Mouse (Mus musculus) thymus, adult 18-20 months (tissue): ENCODE results near the gene Frmpd1.

Source experiments
- DNase-seq, 2 experiments: peaks; one replicate each; pipeline ENCODE4 v3.0.0; 2022; ENCODE audit warnings: mixed read lengths in 2 of 2

Gene Frmpd1

DNA sequence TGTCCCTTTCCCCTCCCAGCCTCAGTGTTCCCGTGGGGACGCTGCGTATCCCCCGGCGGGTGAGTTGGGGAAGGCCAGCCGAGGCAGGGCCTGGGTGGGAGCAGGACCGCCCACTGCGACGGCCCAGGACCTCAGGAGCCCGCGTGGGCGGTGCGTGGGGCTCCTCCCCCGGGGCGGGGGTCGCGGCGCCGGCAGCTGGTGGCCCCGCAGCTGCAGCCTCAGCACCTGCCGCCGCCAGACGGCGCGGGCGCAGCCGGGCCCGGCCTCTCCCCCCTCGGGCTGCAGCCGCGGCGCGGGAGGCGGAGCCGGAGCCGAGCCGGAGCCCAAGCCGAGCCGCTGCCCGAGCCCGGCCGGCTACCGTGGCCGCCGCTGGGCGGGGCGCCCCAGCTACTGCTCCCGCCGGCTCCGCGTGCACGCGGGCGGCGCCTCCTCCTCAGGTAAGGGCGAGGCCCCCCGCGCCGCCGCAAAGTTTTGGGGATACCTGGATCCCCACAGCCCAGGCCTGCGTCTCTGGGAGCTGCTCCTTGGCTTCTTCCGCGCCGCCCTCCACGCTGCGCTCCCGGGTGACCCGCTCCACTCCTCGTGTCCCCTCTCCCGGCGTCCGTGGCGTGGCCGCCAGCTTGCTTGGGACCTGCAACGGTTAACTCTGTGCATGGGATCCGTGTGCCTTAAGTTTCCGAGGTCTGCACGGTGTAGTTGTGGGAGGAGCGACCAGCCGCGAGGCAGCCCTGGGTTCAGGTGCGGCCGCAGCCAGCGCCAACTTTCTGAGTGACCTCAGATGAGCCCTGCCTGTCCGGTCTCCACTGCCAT is at the start of gene Frmpd1:
TSS of gene Frmpd1 (plus strand) at position 355 of the 810 bp plus-strand sequence.
- DNase-seq: peak; percentile 6 to 13

DNA sequence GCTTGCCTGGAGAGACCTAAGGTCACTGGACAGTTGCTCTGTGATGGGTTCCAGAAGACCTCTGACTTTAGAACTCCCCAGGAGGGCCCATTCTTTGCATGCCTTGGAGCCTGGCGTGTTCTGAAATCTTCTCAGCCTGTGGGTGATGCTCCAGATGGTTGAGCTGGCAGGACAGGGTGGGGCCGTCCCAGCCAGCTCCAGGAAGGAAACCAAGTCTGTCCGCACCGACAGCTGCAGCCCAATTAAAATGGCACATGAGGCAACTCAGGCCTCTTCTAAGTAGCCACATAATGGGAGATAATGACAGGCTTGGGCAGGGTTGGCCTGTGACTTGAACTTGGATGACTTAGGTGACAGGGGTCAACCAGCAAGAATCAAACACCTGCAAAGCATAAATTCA is 47.0 kb upstream of the Frmpd1 start:
- DNase-seq: no peak

DNA sequence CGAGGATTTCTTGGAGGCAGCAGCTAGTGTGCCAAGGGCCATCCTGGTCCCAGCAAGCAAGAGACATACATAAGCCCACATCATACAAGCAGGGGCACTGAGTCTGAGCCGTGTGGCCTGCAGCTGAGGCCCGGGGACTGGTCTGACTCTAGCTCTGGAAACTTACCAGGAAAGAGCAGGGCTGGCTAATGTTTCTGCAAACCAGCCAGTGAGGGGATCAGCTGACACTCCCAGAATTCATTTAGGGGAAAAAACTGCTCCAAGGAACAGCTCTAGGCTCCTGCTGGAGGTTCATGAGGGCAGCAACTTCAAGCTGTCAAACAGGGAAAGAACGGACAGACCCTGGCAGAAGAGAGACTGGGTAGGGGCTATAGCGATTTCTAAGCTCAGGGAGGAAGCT is 42.8 kb upstream of the Frmpd1 start:
- no peak for DNase-seq

DNA sequence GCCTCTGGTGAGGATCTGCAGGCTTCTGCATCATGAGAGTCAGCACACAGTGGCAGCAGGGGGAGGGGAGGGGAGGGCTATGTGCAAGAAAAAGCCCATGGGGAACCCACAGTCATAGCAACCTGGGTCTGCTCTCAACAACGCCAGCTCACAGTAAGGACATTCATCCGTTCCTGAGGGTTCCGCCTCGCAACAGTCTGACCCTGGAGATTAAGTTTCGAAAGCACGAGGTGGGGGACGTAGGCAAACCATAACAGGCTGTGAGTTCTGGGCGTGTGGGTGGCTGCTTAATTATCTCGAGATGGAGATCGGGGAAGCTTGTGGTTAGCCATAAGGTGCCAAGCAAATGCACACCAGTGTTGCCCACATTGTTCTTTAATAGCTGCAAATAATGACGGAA is 42.3 kb upstream of the Frmpd1 start:
- no peak for DNase-seq

DNA sequence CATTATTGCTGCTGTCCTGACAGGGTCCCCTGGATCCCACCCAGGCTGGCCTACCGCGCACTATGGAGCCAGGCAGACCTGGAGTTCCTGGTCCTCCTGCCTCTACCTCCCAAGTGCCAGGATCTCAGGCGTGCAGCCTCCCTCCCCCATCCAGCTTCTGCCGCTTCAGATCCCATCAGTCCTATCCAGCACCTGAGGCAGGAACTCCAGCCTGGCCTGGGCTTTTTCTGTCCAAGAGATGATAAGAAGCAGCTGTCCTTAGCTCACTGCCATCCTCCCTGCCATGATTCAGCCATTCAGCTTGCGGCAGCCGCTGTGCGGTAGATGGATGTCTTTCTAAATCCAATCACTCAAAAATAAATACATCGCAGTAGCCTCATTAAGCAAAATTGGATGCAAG is 41.7 kb upstream of the Frmpd1 start:
- no peak for DNase-seq

DNA sequence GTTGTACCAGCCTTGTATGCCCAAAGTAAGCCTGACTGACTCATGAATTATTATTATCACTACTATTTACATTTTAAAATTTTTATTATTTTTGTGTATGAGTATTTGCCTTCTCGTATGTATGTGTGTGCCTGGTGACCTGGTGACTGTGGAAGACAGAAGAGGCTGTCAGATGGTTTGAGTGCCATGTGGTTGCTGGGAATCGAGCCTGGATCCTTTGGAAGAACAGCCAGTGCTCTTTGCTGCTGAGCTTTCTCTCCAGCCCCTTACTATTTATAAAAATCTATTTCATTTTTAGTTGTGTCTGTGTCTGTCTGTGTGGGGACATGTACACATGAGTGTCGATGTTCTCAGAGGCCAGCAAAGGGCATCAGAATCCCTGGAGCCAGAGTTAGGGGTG is 28.2 kb upstream of the Frmpd1 start:
- no peak for DNase-seq

DNA sequence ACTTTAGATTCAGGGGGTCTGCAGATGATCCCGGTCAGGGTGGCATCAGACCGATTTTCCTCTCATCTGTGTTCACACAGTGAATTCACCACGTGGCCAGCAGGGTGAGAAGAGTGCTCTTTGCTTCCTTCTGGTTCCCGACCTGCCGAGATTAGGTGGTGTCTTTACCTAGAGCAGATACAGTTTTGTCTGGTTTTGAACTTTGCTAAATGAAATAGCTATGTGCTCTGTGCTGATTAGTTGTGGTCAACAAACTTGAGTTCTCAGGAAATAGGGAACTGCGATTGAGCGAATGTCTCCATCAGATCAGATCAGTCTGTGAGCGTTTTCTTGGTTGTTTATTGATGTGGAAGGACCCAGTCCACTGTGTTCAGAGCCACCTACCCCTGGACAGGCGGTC is 26.1 kb upstream of the Frmpd1 start:
- no peak for DNase-seq

DNA sequence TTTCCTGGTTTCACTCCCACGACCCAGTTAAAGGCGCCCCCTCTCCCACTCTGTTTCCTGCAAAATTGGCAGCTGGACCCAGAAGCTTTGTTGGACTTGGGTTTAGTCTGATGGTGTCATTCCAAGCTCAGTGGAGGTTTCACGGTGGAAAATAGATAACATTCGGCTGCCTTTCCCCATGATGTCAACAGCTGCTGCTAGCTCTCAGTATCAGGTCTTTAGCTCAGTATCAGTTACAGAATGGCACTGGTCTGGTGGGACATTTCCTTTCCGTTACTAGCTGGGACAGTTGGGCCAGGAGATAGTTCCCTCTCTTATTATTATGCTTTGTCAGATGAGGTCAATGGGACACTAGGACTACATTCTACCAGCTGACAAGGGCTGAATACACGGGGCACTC is 23.9 kb upstream of the Frmpd1 start:
- no peak for DNase-seq

DNA sequence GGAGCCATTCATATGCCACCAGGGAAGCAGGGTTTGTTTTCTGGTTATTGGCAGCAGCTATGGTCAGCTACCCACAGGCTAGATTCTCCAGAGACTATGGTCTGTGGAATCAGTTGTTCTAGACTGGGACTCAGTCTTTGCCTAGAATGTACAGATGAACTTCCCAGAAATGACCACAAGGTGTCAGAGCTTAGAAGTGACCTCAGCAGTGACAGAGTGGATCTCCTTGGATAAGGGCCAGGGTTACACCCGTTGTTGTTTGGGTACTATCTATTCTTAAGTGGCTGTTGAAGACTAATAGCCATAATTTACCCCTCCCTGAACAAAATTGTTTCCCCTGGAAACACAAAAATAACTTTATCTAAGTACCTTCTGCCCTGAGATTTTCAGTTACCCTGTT is 21.0 kb upstream of the Frmpd1 start:
- DNase-seq: no peak

DNA sequence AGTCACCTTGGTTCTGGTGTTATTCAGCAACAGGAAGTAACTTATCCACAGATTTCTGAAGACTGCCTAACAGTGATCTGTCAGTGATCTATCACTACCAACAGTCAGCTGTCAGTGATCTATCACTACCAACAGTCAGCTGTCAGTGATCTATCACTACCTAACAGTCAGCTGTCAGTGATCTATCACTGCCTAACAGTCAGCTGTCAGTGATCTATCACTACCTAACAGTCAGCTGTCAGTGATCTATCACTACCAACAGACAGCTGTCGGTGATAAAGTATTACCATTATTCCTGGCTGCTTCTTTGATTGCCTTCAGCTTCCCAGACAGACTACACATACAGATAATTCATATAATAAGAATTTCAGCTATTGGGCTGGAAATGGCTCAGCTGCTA is 19.2 kb upstream of the Frmpd1 start:
- DNase-seq: no peak

DNA sequence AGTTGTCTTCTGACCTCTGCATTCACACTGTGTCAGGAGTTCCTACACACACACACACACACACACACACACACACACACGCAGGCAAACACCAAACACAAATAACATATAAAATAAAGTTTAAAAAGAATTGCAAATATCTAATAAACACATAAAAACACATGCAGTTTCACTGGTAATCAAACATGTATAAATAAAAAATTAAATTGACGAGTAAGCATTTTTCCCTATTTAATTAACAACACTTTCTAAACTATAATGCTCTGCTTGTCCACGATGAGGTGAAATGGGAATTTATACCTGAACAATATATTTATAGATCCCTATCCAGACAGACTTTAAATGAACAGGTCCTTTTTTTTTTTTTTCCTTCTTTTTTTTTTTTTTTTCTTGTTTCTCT is 18.7 kb upstream of the Frmpd1 start:
- no peak for DNase-seq

DNA sequence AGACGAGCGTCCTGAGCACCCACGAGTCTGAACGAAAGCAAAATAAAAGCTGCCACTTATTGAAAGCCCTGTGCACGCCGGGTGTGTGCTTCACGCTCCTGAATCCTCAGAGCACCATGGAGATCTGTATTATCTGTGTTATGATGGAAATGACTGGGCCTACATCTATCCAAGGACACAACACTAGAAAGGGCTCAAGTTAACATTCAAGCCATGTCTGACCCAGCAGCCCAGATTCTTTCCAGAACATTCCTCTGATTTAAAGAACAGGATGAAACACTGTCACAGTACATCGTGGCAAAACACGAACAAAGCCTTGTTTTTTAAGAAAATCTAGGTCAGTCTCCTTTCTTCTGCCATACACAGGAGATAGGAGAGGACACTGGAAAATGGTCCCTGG is 13.3 kb upstream of the Frmpd1 start:
- no peak for DNase-seq

DNA sequence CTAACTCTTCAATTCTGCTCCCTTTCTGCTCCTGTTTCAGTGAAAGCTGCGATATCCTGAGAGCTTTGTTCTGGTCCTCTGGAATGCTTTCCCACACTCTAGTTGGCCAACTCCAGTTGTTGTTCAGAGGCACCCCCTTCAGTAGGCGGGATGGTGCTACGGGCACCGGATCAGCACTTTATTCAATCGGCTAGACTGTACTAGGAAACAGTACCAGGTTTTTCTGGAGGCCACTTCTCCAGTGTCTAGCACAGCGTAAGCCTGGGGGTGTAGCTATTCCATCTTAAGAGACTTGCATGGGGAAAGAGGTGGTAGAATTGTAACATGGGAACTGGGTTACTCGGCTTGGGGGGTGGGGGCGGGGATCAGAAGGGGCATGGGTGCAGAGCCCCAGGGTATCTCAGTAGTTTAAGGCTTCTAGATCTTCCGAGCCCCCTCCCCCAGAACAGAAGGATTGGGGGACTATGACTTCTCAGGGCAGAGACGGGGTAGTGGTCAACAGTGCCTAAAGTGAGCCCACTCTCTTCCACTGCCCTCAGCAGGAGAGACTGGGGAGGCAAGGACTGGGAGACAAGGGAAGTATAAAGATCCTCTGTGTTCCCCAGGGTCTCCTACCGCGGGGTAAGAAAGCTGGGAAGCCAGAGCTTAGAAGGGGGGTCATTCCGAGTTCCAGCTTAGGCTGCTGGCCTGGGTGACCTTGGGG is 706 bp upstream of the Frmpd1 start:
- DNase-seq: no peak

DNA sequence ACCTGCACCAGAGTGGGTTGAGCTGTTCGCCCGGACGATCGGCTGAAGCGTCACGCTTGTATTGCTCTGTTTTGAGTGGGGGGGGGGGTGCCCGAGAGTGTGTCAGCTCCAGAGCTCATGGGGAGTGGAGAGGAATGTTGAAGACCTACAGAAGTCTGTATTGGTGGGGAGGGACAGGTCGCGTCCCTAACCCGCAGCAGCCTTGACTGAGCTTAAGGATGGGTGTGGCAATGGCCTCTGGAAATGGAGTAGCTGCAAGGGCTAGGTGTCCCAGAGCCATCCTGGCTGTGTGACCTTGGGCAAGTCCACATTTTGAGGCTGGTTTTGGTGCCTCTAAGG is 625 bp downstream of the Frmpd1 start:
- no peak for DNase-seq

DNA sequence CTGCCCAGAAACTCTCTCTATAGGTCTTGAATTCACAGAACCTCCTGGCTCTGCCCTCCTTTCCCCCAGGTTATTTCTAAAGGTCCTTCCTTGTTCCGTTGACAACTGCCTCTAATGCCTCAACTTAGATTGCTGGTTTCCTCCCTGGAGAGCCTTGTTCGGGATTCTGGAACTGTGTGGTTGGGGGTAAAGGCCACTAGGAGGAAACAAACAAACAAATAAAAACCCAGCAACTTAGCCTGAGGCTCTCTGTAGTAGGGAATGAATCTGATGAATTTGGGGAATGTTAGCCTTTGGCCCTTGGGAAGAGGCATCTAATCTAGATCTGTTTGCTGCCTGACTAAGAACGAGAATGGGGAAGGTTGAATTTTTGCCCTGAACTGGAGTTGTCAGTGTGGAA is 13.6 kb downstream of the Frmpd1 start:
- DNase-seq: no peak

DNA sequence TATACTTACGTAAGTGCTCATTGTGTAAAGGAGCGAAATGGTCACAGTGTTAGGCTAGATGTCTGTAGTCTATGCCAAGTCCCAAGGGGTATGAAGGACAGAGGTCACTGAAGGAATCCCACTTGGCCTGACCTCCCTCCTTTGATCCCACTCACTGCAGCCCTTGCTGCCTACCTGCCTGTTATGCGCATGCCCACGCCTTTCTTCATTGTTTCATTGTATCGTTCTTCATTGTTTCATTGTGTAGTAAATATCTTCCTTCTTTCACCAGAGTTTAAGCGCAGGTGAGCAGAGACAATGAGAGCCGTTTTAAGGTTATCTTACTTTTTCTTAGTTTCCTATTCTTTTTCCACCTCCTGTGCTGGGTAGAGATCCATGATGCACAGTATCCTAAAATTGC is 18.6 kb downstream of the Frmpd1 start:
- DNase-seq: no peak

DNA sequence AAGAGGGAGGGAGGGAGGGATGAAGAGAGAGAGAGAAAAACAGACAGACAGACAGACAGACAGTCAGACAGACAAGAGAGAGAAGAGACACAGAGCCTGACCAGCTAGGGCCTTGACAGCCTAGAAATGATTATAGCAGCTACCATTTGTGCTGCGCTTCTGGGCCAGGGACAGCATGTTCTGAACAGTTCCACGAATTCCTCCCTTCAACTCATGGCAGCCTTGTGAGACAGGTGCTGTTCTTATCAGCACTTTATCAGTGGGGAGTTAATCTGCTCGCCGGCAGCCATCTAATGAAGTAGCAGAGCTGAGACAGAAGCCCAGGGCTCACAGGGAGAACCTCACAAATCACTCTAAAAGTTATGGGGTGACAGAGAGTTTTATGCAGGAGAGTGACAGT is 22.8 kb downstream of the Frmpd1 start:
- DNase-seq: no peak

DNA sequence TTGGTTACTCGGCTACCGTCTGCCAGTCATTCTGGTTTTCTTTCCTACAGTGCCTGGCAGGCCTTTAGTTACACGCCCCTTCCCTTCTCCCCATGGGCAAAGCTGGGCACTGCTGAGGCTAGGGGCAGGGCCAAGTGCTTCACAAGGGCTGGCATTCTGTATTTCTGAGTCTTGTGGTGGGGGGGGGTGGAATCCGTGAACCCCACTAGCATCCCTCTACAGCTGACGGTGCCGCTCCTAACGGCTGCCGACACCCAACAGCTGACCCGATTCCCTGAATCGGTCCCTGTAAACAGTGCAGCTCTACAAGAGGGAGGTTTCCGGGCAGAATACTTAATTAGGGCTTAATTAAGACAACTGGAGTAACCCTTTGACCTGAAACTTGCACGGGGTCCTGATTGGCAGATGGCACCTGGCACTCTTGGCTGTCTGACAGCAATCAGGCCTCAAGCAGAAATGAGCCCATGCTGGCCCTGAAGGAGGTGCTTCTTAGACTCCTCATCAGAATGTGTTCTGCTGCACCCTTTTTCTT is 24.2 kb downstream of the Frmpd1 start:
- DNase-seq: no peak

DNA sequence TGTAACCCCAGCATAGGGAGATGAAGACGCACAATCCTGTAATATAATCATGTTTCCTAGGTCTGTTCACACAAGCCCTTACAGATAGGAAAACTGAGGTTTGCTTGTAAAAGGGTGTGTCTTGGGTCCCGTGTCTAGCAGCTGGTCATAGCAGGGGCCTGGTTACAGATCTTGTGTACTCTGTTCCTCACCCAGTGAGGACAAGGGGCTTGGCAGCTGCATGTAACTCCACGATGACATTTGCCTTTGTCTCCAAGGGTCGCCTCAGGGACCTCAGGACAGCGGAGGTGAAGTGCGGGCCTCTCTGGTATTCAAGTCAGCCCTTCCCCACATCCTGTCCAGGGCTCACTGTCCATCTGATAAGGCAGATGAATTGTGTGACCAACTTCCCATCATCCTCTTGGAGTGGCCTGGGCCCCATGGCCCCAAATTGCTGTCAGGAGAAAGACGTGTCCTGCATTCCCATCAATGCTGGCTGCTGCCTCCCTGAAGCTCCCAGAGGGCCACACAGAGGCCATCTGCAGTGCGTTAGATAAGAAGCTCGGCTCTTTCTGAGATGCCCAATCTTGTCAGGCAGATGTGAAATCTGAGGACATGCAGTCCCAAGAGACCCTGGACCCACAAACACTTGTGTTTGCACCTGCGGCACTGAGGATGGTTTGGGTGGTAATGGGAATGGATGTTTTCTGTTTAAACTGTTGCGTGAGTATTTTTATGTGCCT is 27.8 kb downstream of the Frmpd1 start:
- no peak for DNase-seq

DNA sequence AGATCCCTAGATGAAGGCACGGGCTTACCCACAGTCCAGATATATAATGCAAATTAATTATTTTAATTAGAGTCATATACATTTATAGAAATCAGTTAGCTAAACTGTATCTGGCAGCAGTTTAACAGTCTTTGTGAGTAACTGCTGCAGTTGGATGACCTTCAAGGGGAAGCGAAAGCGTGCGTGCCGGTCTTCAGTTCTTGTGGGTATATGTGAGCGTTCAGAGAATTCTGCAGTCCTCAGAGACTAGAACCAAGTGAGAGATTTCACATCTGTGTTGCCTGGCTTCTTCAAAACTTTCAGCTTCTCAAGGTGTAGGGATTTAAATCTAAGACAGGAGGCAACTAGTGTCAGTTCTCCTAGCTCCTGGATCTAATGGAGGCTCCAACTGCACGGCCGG is 35.3 kb downstream of the Frmpd1 start:
- no peak for DNase-seq

DNA sequence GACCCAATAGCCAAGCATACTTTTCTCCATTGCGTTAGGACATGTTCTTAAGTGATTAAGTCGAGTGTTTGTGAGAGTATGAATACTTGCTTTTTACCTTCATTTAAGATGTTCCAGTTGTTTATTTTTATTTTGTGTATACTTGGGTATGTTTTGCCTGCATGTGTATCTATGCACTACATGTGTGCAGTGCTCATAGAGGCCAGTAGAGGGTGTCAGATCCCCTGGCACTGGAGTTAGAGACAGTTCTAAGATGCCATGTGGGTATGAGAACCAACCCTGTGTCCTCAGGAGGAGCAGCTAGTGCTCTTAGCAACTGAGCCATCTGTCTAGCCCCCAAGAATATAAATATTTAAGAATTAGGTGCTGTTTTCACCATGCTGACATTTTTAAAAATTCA is 37.7 kb downstream of the Frmpd1 start:
- no peak for DNase-seq

DNA sequence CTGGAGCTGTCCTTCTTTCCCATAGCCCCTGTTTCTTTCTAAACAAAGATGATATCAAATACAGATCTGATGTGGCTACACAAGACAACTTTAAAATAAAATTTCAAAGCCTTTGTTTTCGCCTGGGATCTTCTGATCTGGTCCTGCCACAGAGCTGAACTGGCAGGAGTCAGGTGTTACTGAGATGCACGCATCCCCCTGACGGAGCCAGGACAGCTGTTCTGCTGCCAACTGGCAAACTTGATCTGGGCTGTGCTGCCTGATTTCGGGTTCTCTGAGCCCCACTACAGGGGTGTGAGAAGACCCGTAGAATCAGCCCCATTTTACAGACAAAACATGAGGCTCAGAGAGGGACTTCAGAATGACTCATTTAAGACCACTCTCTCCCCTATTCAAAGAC is 45.6 kb downstream of the Frmpd1 start:
- DNase-seq: no peak

DNA sequence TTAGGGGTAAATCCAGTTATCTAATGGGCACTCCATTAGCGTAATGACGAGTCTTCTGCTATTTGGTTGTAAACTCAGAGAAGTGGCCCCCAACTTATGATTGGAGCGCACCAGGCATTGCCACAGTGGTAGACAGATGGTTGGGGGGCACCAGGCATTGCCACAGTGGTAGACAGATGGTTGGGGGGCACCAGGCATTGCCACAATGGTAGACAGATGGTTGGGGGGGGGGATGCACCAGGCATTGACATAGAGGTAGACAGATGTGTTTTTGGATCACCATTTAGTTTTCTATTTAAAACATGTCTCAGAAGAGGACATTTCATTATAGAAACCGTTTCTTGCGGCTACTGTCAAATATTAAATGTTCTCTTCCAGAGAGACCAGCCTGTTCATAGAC is 53.6 kb downstream of the Frmpd1 start:
- DNase-seq: no peak

DNA sequence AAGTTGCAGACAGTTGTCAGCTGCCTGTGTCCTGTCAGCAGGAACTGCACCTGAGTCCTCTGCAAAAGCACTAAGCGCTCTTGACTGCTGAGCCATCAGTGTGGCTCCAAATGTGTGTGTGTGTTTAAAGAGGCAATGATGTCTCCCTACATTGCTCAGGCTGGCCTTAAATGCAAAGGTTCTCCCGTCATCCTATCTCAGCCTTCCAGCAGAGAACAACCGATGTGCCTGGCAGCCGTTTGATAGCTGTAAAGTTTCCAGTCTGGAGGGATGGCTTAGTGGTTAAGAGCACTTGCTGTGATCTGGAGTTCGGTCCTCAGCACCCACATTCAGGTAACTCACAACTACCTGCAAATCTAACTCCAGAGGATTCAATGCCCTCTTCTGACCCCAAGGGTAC is 56.7 kb downstream of the Frmpd1 start:
- no peak for DNase-seq
